ENCODE assay signal across 30 mouse cellular contexts in the genomic region with DNA sequence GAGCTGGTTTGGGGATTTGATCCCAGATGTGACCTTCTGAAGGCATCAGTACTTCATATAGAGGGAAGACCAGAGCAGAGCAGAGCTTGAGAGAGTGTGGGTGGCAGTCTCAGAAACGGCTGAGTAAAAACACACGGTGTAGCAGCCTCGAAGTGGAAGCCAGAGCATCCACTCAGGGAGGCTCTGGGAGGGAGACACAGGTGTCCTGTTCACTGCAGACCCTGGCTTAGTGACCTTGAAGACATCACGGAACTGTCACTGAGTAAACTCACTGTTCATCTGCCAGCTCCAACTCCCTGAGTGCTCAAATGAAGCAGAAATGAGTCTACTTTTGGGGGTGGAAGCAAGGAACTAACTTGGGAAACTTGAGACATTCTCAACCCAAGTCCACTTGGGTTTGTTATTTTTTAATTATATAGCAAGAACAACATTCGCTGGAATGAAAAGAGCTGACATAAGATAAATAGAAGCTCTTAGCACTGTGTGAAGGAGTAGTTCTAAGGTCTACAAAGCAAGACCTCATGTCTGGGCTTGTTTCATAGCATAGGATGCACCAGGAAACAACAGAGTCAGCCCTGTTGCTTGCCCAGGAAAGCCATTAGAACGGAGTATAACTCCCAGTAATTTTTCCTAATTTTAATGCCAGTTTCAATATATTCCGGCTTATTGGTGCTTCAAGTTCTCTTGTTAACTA. TPM values are rescaled to one million over a fixed set of nuclear protein-coding genes. Genes with fewer than 3 reads are reported as not detected.
A peak's percentile ranks its signal among the peaks of the same experiment; 100 is the strongest.
DNase-seq lines count a peak whose midpoint lies in the region; ATAC-seq and TF ChIP-seq lines count a peak whose summit lies in the region.
"Had no signal": no experiment of that assay in that cellular context is flagged by ENCODE, and none has a peak within 500 bp of the region (broad histone marks: within the 10 kb centered on the region; RNA-seq: fewer than 3 reads in every experiment).

No protein-coding gene starts in this region.

- 83% methylated on average over 7 of the region's 7 CpGs for WGBS in heart, embryonic 16.5 days
- WGBS in kidney, embryonic 15.5 days, result 39% methylated on average over 7 of the region's 7 CpGs
- 79% methylated on average over 7 of the region's 7 CpGs for WGBS in limb, embryonic 14.5 days
- WGBS in limb, embryonic 10.5 days, result 89% methylated on average over 7 of the region's 7 CpGs

- H3K9ac ChIP-seq in heart, embryonic 16.5 days (ENCODE audit: low read length), result no peak overlapping the region
- no peak overlapping the region for H3K9ac ChIP-seq in kidney, embryonic 15.5 days
- no peak overlapping the region for H3K9ac ChIP-seq in limb, embryonic 14.5 days (ENCODE audit: low read depth, low read length, severe bottlenecking)
- H3K9ac ChIP-seq: embryonic facial prominence, embryonic 15.5 days; forebrain, embryonic 12.5 days; forebrain, embryonic 15.5 days; heart, embryonic 13.5 days; hindbrain, embryonic 14.5 days had no signal

- TF ChIP-seq POLR2A in limb, embryonic 14.5 days (IDR thresholded peaks at IDR 0.05; ENCODE audit: borderline replicate concordance, extremely low read depth, insufficient read depth, insufficient read length), result no peak
- TF ChIP-seq POLR2A in embryonic fibroblast, embryonic 13.5 days (IDR thresholded peaks at IDR 0.05; ENCODE audit: low read depth, low read length), result no peak

- no peaks in the 10 kb centered on the region for H3K27me3 ChIP-seq in heart, embryonic 16.5 days (ENCODE audit: control insufficient read depth, insufficient read depth, low read length)
- no peaks in the 10 kb centered on the region for H3K27me3 ChIP-seq in kidney, embryonic 15.5 days
- no peaks in the 10 kb centered on the region for H3K27me3 ChIP-seq in limb, embryonic 14.5 days (ENCODE audit: control insufficient read depth, insufficient read depth, low read length)
- no peaks in the 10 kb centered on the region for H3K27me3 ChIP-seq in limb, embryonic 10.5 days (ENCODE audit: low read depth, poor library complexity, severe bottlenecking)
- H3K27me3 ChIP-seq: CH12.LX; embryonic facial prominence, embryonic 15.5 days; forebrain, embryonic 12.5 days; forebrain, embryonic 15.5 days; heart, embryonic 13.5 days; Patski had no signal

- H3K4me1 ChIP-seq in heart, embryonic 16.5 days (ENCODE audit: control insufficient read depth, insufficient read depth, low read length), result peaks cover 5% of the 10 kb centered on the region
- H3K4me1 ChIP-seq in kidney, embryonic 15.5 days, result peaks cover 23% of the 10 kb centered on the region
- no peaks in the 10 kb centered on the region for H3K4me1 ChIP-seq in limb, embryonic 14.5 days (ENCODE audit: control insufficient read depth, insufficient read depth, low read length)
- peaks cover 8% of the 10 kb centered on the region for H3K4me1 ChIP-seq in limb, embryonic 10.5 days
- peaks cover 5% of the 10 kb centered on the region for H3K4me1 ChIP-seq in embryonic fibroblast, embryonic 13.5 days (ENCODE audit: control insufficient read depth, insufficient read depth, low read length)

- intact Hi-C loops in heart, postnatal 36 days (cut with DNase I), result no loop called here

- TF ChIP-seq CTCF in embryonic fibroblast, embryonic 13.5 days (IDR thresholded peaks at IDR 0.05; ENCODE audit: borderline replicate concordance, insufficient read depth, low read length), result no peak

- no peak overlapping the region for H3K4me2 ChIP-seq in heart, embryonic 16.5 days (ENCODE audit: low read depth, low read length)
- no peak overlapping the region for H3K4me2 ChIP-seq in kidney, embryonic 15.5 days
- H3K4me2 ChIP-seq in limb, embryonic 14.5 days (replicated peaks; ENCODE audit: low read depth, low read length, severe bottlenecking), result no peak overlapping the region
- H3K4me2 ChIP-seq: embryonic facial prominence, embryonic 15.5 days; forebrain, embryonic 12.5 days; forebrain, embryonic 15.5 days; heart, embryonic 13.5 days; hindbrain, embryonic 14.5 days had no signal

- no peak for DNase-seq in heart, postnatal 36 days
- no peak for DNase-seq in kidney, adult 9 months
- no peak for DNase-seq in limb, embryonic 14.5 days (ENCODE audit: low spot score)
- no peak for DNase-seq in limb, embryonic 10.5 days (ENCODE audit: low spot score)
- DNase-seq: adrenal gland, postnatal 10 days; adrenal gland, postnatal 36 days; B cell, adult 2 months; cerebellum, adult 2 months; cerebellum, adult 9-11 months; cerebellum, postnatal 25 days; gastrocnemius, postnatal 25 days; heart, adult 18-20 months; heart, postnatal 10 days; heart, postnatal 4 days had no signal

- H3K9me3 ChIP-seq in heart, embryonic 16.5 days (replicated peaks; ENCODE audit: control insufficient read depth, low read length), result no peaks in the 10 kb centered on the region
- H3K9me3 ChIP-seq in kidney, embryonic 15.5 days (replicated peaks), result no peaks in the 10 kb centered on the region
- H3K9me3 ChIP-seq in limb, embryonic 14.5 days (ENCODE audit: control insufficient read depth, low read length), result no peaks in the 10 kb centered on the region
- H3K9me3 ChIP-seq in limb, embryonic 10.5 days (replicated peaks), result no peaks in the 10 kb centered on the region
- H3K9me3 ChIP-seq: embryonic facial prominence, embryonic 15.5 days; forebrain, embryonic 12.5 days; forebrain, embryonic 15.5 days; G1E; heart, embryonic 10.5 days; heart, embryonic 13.5 days had no signal

- no peak overlapping the region for H3K4me3 ChIP-seq in heart, embryonic 16.5 days (ENCODE audit: low read length)
- H3K4me3 ChIP-seq in kidney, embryonic 15.5 days (replicated peaks), result no peak overlapping the region
- no peak overlapping the region for H3K4me3 ChIP-seq in limb, embryonic 14.5 days (replicated peaks; ENCODE audit: low read length)
- no peak overlapping the region for H3K4me3 ChIP-seq in limb, embryonic 10.5 days
- H3K4me3 ChIP-seq in embryonic fibroblast, embryonic 13.5 days (ENCODE audit: insufficient read depth, low read length), result no peak overlapping the region
- H3K4me3 ChIP-seq: embryonic facial prominence, embryonic 15.5 days; erythroblast, embryonic 14.5 days; forebrain, embryonic 12.5 days; forebrain, embryonic 15.5 days; heart, embryonic 10.5 days; heart, embryonic 13.5 days had no signal

- no peak overlapping the region for H3K27ac ChIP-seq in heart, embryonic 16.5 days (ENCODE audit: low read length)
- H3K27ac ChIP-seq in kidney, embryonic 15.5 days, result peak overlapping the region; percentile 84
- 0 out of 2 replicates have a peak overlapping the region, but pooled peaks have one; percentile 14 for H3K27ac ChIP-seq in limb, embryonic 14.5 days (replicated peaks; ENCODE audit: low read depth, low read length)
- no peak overlapping the region for H3K27ac ChIP-seq in limb, embryonic 10.5 days
- peak overlapping the region; percentile 70 for H3K27ac ChIP-seq in embryonic fibroblast, embryonic 13.5 days (ENCODE audit: insufficient read depth, low read length)
- H3K27ac ChIP-seq: embryonic facial prominence, embryonic 15.5 days; forebrain, embryonic 12.5 days; forebrain, embryonic 15.5 days; heart, embryonic 10.5 days; hindbrain, embryonic 14.5 days; hindbrain, postnatal 0 days had no signal

- H3K36me3 ChIP-seq in heart, embryonic 16.5 days (ENCODE audit: control insufficient read depth, insufficient read depth), result peaks cover 32% of the 10 kb centered on the region
- H3K36me3 ChIP-seq in kidney, embryonic 15.5 days, result peaks cover 80% of the 10 kb centered on the region
- H3K36me3 ChIP-seq in limb, embryonic 14.5 days (ENCODE audit: control insufficient read depth, insufficient read depth, low read length), result peaks cover 71% of the 10 kb centered on the region
- H3K36me3 ChIP-seq in limb, embryonic 10.5 days, result peaks cover 56% of the 10 kb centered on the region
- H3K36me3 ChIP-seq: forebrain, embryonic 15.5 days; G1E had no signal

- ATAC-seq in heart, embryonic 16.5 days (replicated peaks; ENCODE audit: extremely low read depth, insufficient read depth, low FRiP score), result 0 out of 2 replicates have a peak, but pooled peaks have one; percentile 18
- peak; percentile 91 for ATAC-seq in kidney, embryonic 15.5 days (replicated peaks; ENCODE audit: low FRiP score)
- ATAC-seq in limb, embryonic 14.5 days (ENCODE audit: low FRiP score, low read depth), result no peak
- ATAC-seq: forebrain, embryonic 15.5 days; hindbrain, postnatal 0 days; inflammation-experienced regulatory T-cells, adult 6 months; Patski had no signal

RNA-seq across cellular contexts. Expression of gene Abhd10, which starts 23.2 kb away (rescaled TPM):
- polyA plus RNA-seq in heart, embryonic 16.5 days (2015; fragmentation: Nextera tagmentation; extraction: Ambion mirVana), result 25.9 and 29.7 TPM in 2 replicates
- total RNA-seq in heart, postnatal 36 days (2021), result 10 to 100 TPM; 15.2 to 17.9 TPM
- 36.9 and 39.3 TPM in 2 replicates for polyA plus RNA-seq in kidney, embryonic 15.5 days (2015; fragmentation: Nextera tagmentation; extraction: Ambion mirVana)
- 23.1 and 28.3 TPM in 2 replicates for polyA plus RNA-seq in limb, embryonic 14.5 days (2012; rRNA removed)
- polyA plus RNA-seq in limb, embryonic 14.5 days (2014; fragmentation: Nextera tagmentation; extraction: Ambion mirVana), result 29.6 and 32.9 TPM in 2 replicates
- polyA plus RNA-seq in limb, embryonic 10.5 days (2016; fragmentation: Nextera tagmentation; extraction: Ambion mirVana), result 38.8 and 43.0 TPM in 2 replicates
- 19.2 and 25.2 TPM in 2 replicates for polyA plus RNA-seq in embryonic fibroblast, embryonic 13.5 days (2011; ENCODE audit: insufficient read length, low read depth, missing spikeins)

RNA-seq across cellular contexts. Expression of gene Tagln3, which starts 41.5 kb away (rescaled TPM):
- 2.2 and 2.4 TPM in 2 replicates for polyA plus RNA-seq in heart, embryonic 16.5 days (2015; fragmentation: Nextera tagmentation; extraction: Ambion mirVana)
- total RNA-seq in heart, postnatal 36 days (2021), result under 1 TPM; 0.43 to 0.64 TPM
- polyA plus RNA-seq in kidney, embryonic 15.5 days (2015; fragmentation: Nextera tagmentation; extraction: Ambion mirVana), result 7.9 and 13.4 TPM in 2 replicates
- polyA plus RNA-seq in limb, embryonic 14.5 days (2012; rRNA removed), result 12.9 and 14.6 TPM in 2 replicates
- 8.1 and 10.8 TPM in 2 replicates for polyA plus RNA-seq in limb, embryonic 14.5 days (2014; fragmentation: Nextera tagmentation; extraction: Ambion mirVana)
- polyA plus RNA-seq in limb, embryonic 10.5 days (2016; fragmentation: Nextera tagmentation; extraction: Ambion mirVana), result 23.5 and 28.5 TPM in 2 replicates
- polyA plus RNA-seq in embryonic fibroblast, embryonic 13.5 days (2011; ENCODE audit: insufficient read length, low read depth, missing spikeins), result 1.7 TPM in 2 replicates
- total RNA-seq: common myeloid progenitor, adult 5-6 weeks; G1E had no signal
- polyA plus RNA-seq: G1E had no signal

Comparison
In these comparisons a context has a peak if more than half of its experiments do, and no peak if none do; other contexts are left out.
1. H3K27ac ChIP-seq: peak in kidney, embryonic 15.5 days (single experiment), limb, embryonic 14.5 days (single experiment) and embryonic fibroblast, embryonic 13.5 days (single experiment); none in heart, embryonic 16.5 days (single experiment) and limb, embryonic 10.5 days (single experiment).